In genomic region chr13:92531237-92531636, GRCm38 (mm10) we compare ENCODE assay signal across 8 mouse cellular contexts. TPM values are rescaled to one million over a fixed set of nuclear protein-coding genes. Genes with fewer than 3 reads are reported as not detected.
DNase-seq lines count a peak whose midpoint lies in the region; ATAC-seq and TF ChIP-seq lines count a peak whose summit lies in the region.
"Had no signal": no experiment of that assay in that cellular context is flagged by ENCODE, and none has a peak within 500 bp of the region (broad histone marks: within the 10 kb centered on the region; RNA-seq: fewer than 3 reads in every experiment).

No protein-coding gene starts in this region.

- H3K36me3 ChIP-seq in lung, embryonic 14.5 days (ENCODE audit: insufficient read depth), result peaks cover 4% of the 10 kb centered on the region; the same call in 1 of the 2 replicates
- peaks cover 3% of the 10 kb centered on the region; the same call in 1 of the 2 replicates for H3K36me3 ChIP-seq in limb, embryonic 13.5 days
- no peaks in the 10 kb centered on the region; the same call in 1 of the 2 replicates for H3K36me3 ChIP-seq in small intestine, adult 2 months (ENCODE audit: control insufficient read depth, insufficient read depth, low read length)

- H3K4me2 ChIP-seq in lung, embryonic 14.5 days, result peak overlapping the region; percentile 75
- H3K4me2 ChIP-seq in limb, embryonic 13.5 days (replicated peaks), result peak overlapping the region; percentile 63

- no peaks in the 10 kb centered on the region for H3K9me3 ChIP-seq in lung, embryonic 14.5 days (ENCODE audit: low read depth, low read length)
- no peaks in the 10 kb centered on the region for H3K9me3 ChIP-seq in limb, embryonic 13.5 days

- H3K27me3 ChIP-seq in lung, embryonic 14.5 days (ENCODE audit: insufficient read depth, low read length), result no peaks in the 10 kb centered on the region
- H3K27me3 ChIP-seq in limb, embryonic 13.5 days, result no peaks in the 10 kb centered on the region
- H3K27me3 ChIP-seq in small intestine, adult 2 months (ENCODE audit: control insufficient read depth, insufficient read depth, low read length), result no peaks in the 10 kb centered on the region

- no peaks in the 10 kb centered on the region for H3K4me1 ChIP-seq in lung, embryonic 14.5 days (ENCODE audit: insufficient read depth)
- peaks cover 10% of the 10 kb centered on the region; the same call in 1 of the 2 replicates for H3K4me1 ChIP-seq in limb, embryonic 13.5 days
- 0 out of 2 replicates have a peak, but pooled peaks cover 2% of the 10 kb centered on the region for H3K4me1 ChIP-seq in small intestine, adult 2 months (ENCODE audit: control insufficient read depth, insufficient read depth, insufficient read length, low read length)

- WGBS in lung, embryonic 14.5 days, result 3% methylated on average over 15 of the region's 15 CpGs
- 5% methylated on average over 15 of the region's 15 CpGs for WGBS in limb, embryonic 13.5 days
- 5% methylated on average over 15 of the region's 15 CpGs for WGBS in small intestine, adult 2 months

- no peak for ATAC-seq in lung, embryonic 14.5 days (ENCODE audit: insufficient read depth)
- ATAC-seq in erythroid progenitor cell, adult 5-6 weeks (replicated peaks; ENCODE audit: low FRiP score, poor library complexity, severe bottlenecking), result peak; percentile 7; the same call in 1 of the 2 replicates
- no peak for ATAC-seq in limb, embryonic 13.5 days (ENCODE audit: low FRiP score, low read depth)

- peak overlapping the region; percentile 96 for H3K27ac ChIP-seq in lung, embryonic 14.5 days (ENCODE audit: low read depth)
- peak overlapping the region; percentile 94 for H3K27ac ChIP-seq in limb, embryonic 13.5 days
- peak overlapping the region; percentile 82 for H3K27ac ChIP-seq in small intestine, adult 2 months (ENCODE audit: insufficient read depth, low read depth, low read length)

- H3K9ac ChIP-seq in lung, embryonic 14.5 days, result peak overlapping the region; percentile 77
- peak overlapping the region; percentile 88 for H3K9ac ChIP-seq in limb, embryonic 13.5 days

- no peak for TF ChIP-seq POLR2A in small intestine, adult 2 months (IDR thresholded peaks at IDR 0.05; ENCODE audit: low read depth, low read length)

- no peak for TF ChIP-seq CTCF in lung, embryonic 14.5 days (IDR thresholded peaks at IDR 0.05; ENCODE audit: low read depth)
- TF ChIP-seq CTCF in small intestine, adult 2 months (IDR thresholded peaks at IDR 0.05; ENCODE audit: extremely low read depth, insufficient read length, insufficient replicate concordance, low read depth, low read length), result no peak

- peak overlapping the region; percentile 74 for H3K4me3 ChIP-seq in lung, embryonic 14.5 days (ENCODE audit: low read depth, low read length)
- H3K4me3 ChIP-seq in limb, embryonic 13.5 days, result peak overlapping the region; percentile 77
- H3K4me3 ChIP-seq in small intestine, adult 2 months (ENCODE audit: low read depth, low read length), result peak overlapping the region; percentile 79

- no peak for DNase-seq in lung, embryonic 14.5 days
- DNase-seq in lung, postnatal 4 days, result no peak
- DNase-seq in B cell, adult 2 months, result no peak
- no peak for DNase-seq in frontal cortex, postnatal 10 days (ENCODE audit: low spot score in 2 of 2)

RNA-seq across cellular contexts. Expression of gene Zfyve16, which starts 0.6 kb away (rescaled TPM):
- 11.9 and 13.6 TPM in 2 replicates for polyA plus RNA-seq in lung, embryonic 14.5 days (2014; fragmentation: Nextera tagmentation; extraction: Ambion mirVana)
- total RNA-seq in erythroid progenitor cell, adult 5-6 weeks (2015; ENCODE audit: low replicate concordance), result 1.4 and 3.4 TPM in 2 replicates
- total RNA-seq in erythroid progenitor cell, adult 5-6 weeks (2017; ENCODE audit: low replicate concordance), result 1.7 and 3.9 TPM in 2 replicates
- 13.5 and 13.7 TPM in 2 replicates for polyA plus RNA-seq in limb, embryonic 13.5 days (2015; fragmentation: Nextera tagmentation; extraction: Ambion mirVana)
- polyA plus RNA-seq in small intestine, adult 2 months (2012; rRNA removed), result 0.32 and 0.55 TPM in 2 replicates

RNA-seq across cellular contexts. Expression of gene Spz1, which starts 44.7 kb away (rescaled TPM):
- polyA plus RNA-seq in lung, embryonic 14.5 days (2014; fragmentation: Nextera tagmentation; extraction: Ambion mirVana), result not detected in 2 replicates
- total RNA-seq in erythroid progenitor cell, adult 5-6 weeks (2015; ENCODE audit: low replicate concordance), result not detected in 2 replicates
- total RNA-seq in erythroid progenitor cell, adult 5-6 weeks (2017; ENCODE audit: low replicate concordance), result not detected in 2 replicates
- not detected in 2 replicates for polyA plus RNA-seq in limb, embryonic 13.5 days (2015; fragmentation: Nextera tagmentation; extraction: Ambion mirVana)
- 0.08 TPM in 1 of 2 replicates, not detected in the other for polyA plus RNA-seq in small intestine, adult 2 months (2012; rRNA removed)
- polyA plus RNA-seq: brain, embryonic 14.5 days had no signal

RNA-seq across cellular contexts. Expression of gene Fam151b, which starts 47.4 kb away (rescaled TPM):
- 0.37 TPM in 1 of 2 replicates, not detected in the other for polyA plus RNA-seq in lung, embryonic 14.5 days (2014; fragmentation: Nextera tagmentation; extraction: Ambion mirVana)
- total RNA-seq in erythroid progenitor cell, adult 5-6 weeks (2015; ENCODE audit: low replicate concordance), result 2.2 and 11.7 TPM in 2 replicates
- 0.51 TPM in 1 of 2 replicates, not detected in the other for total RNA-seq in erythroid progenitor cell, adult 5-6 weeks (2017; ENCODE audit: low replicate concordance)
- polyA plus RNA-seq in limb, embryonic 13.5 days (2015; fragmentation: Nextera tagmentation; extraction: Ambion mirVana), result 0.36 and 0.37 TPM in 2 replicates
- 1.1 and 1.4 TPM in 2 replicates for polyA plus RNA-seq in small intestine, adult 2 months (2012; rRNA removed)
